Mouse (Mus musculus): ENCODE measurements around the gene Gm49486. TPM values are rescaled to one million over a fixed set of nuclear protein-coding genes. Genes with fewer than 3 reads are reported as not detected.

Gene Gm49486
- total RNA-seq, 2 experiments from 2014 or later = 1.0 TPM

GRCm38 (mm10) chr15:79280850-79281249 lies 51.7 kb downstream of the Gm49486 start:
- Histone ChIP-seq H3K4me3 (no peak overlapping the region), H3K27ac (no peak overlapping the region)
- no peak; the same call in none of the 2 replicates for TF ChIP-seq CTCF (IDR thresholded peaks at IDR 0.05)
- no peak for DNase-seq (ENCODE audit: extremely low spot score in 1 of 2, low spot score in 2 of 2)
- intact Hi-C loops (cut with DNase I) = no loop called here

DNA sequence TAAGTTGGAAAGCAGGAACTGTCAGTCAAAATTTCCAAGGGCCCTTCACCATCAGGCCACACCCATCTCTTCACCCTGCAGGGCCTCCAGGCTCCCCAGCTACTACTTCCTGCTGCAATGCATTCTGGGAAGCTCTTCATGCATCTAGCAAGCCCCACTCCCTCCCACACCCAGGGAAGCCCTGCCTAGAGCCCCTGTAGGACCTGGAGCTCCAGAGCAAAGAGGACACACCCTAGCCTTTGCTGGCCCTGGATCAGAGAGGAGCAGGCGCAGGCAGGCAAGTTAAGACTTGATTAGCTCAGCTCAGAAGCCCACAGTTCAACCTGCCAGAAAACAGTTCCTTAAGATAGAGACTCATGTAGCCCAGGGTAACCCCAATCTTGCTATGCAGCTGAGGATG lies 52.2 kb downstream of the Gm49486 start:
- intact Hi-C loops (cut with DNase I) = no loop called here
- Histone ChIP-seq H3K4me3 (no peak overlapping the region), H3K27ac (no peak overlapping the region)
- no peak for DNase-seq (ENCODE audit: extremely low spot score in 1 of 2, low spot score in 2 of 2)
- TF ChIP-seq CTCF (IDR thresholded peaks at IDR 0.05) = no peak

GRCm38 (mm10) chr15:79282434-79282833 lies 53.2 kb downstream of the Gm49486 start:
- H3K4me3 ChIP-seq = no peak overlapping the region
- intact Hi-C loops (cut with DNase I) = no loop called here
- no peak for TF ChIP-seq CTCF (IDR thresholded peaks at IDR 0.05)
- H3K27ac ChIP-seq = no peak overlapping the region
- DNase-seq (ENCODE audit: extremely low spot score in 1 of 2, low spot score in 2 of 2) = no peak

GRCm38 (mm10) chr15:79283371-79283770 lies 54.2 kb downstream of the Gm49486 start:
- intact Hi-C loops (cut with DNase I) = no loop called here
- Histone ChIP-seq H3K4me3 (no peak overlapping the region), H3K27ac (no peak overlapping the region)
- no peak for DNase-seq (ENCODE audit: extremely low spot score in 1 of 2, low spot score in 2 of 2)
- no peak for TF ChIP-seq CTCF (IDR thresholded peaks at IDR 0.05)

- intact Hi-C loops (cut with DNase I) = no loop called here
- TF ChIP-seq CTCF (IDR thresholded peaks at IDR 0.05) = no peak
- no peak within 1 kb of the TSS for H3K27ac ChIP-seq
- H3K4me3 ChIP-seq = no peak within 1 kb of the TSS
- no peak for DNase-seq (ENCODE audit: extremely low spot score in 1 of 2, low spot score in 2 of 2)
These were observed 56.2 kb downstream of the Gm49486 start, which contains the start of gene Baiap2l2 for GRCm38 (mm10) chr15:79285399-79285798. Gene Baiap2l2, minus strand, starts transcription at chr15:79285537.

- TF ChIP-seq CTCF (IDR thresholded peaks at IDR 0.05) = no peak
- intact Hi-C loops (cut with DNase I) = no loop called here
- no peak overlapping the region for H3K27ac ChIP-seq
- H3K4me3 ChIP-seq = no peak overlapping the region
- no peak for DNase-seq (ENCODE audit: extremely low spot score in 1 of 2, low spot score in 2 of 2)
These were observed 57.0 kb downstream of the Gm49486 start for GRCm38 (mm10) chr15:79286141-79286540.

DNA sequence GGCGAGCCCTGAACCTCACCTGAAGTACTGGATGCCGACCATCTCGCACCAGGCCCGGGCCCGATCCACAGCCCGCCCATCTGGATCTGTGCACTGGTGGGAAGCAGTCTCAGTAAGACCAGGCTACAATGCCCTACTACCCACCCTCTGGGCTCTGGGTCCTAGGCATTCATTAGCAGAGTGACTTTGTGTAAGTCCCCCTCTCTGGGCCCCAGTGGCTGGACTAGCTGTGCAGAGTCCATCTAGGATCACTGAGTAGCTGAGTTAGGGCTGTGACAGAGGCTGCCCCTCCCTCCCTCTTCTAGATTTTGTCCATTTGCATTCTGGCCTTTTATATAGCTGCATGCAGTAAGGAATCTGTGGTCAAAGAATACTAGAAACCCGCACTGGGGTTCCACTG lies 57.9 kb downstream of the Gm49486 start:
- no peak overlapping the region for H3K27ac ChIP-seq
- DNase-seq (ENCODE audit: extremely low spot score in 1 of 2, low spot score in 2 of 2) = no peak
- TF ChIP-seq CTCF (IDR thresholded peaks at IDR 0.05) = no peak
- intact Hi-C loops (cut with DNase I) = no loop called here
- no peak overlapping the region for H3K4me3 ChIP-seq

- DNase-seq (ENCODE audit: extremely low spot score in 1 of 2, low spot score in 2 of 2) = no peak
- TF ChIP-seq CTCF (IDR thresholded peaks at IDR 0.05) = no peak
- H3K27ac ChIP-seq = no peak overlapping the region
- intact Hi-C loops (cut with DNase I) = no loop called here
- no peak overlapping the region for H3K4me3 ChIP-seq
These were observed 59.2 kb downstream of the Gm49486 start for GRCm38 (mm10) chr15:79288387-79288786.

DNA sequence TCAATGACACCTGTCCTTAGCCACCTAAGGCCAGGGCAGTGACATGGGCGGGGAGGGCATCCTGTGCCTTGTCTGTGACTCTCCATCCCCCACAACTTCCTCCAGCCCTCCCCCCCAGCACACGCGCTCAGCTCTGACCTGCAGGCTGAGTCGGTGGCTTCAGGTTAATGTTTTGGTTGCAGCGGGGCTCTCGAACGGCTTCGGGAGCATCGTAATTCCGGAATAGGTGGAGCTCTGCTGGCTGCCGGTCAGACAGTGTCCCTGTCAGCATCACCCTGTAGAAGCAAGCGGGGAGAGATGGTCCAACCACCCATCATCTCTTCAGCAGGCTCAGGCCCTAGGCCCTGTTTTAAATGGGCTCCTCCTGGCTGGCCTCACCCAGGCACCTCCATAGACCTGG lies 60.2 kb downstream of the Gm49486 start:
- no peak for TF ChIP-seq CTCF (IDR thresholded peaks at IDR 0.05)
- Histone ChIP-seq H3K27ac (no peak overlapping the region), H3K4me3 (no peak overlapping the region)
- intact Hi-C loops (cut with DNase I) = no loop called here
- no peak for DNase-seq (ENCODE audit: extremely low spot score in 1 of 2, low spot score in 2 of 2)

DNA sequence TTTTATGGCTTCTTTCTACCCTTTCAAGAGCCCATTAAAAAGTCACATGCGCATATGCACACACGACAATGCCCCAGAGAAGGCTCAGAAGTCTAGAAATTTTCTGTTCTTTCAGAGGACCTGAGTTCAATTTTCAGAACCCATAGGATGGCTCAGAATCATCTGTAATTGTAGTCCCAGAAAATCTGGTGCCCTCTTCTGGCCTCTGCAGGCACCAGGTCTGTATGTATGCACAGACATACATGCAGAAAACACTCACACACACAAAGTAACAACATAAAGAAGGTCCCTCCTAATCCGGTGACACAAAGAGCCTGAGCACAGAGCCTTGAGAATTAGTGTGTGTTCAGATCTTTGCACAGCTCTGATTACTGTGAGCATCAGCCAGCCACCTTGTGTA lies 61.1 kb downstream of the Gm49486 start:
- no peak overlapping the region for H3K27ac ChIP-seq
- DNase-seq (ENCODE audit: extremely low spot score in 1 of 2, low spot score in 2 of 2) = no peak
- intact Hi-C loops (cut with DNase I) = no loop called here
- peak; percentile 2; the same call in 1 of the 2 replicates for TF ChIP-seq CTCF (IDR thresholded peaks at IDR 0.05)
- no peak overlapping the region for H3K4me3 ChIP-seq

DNA sequence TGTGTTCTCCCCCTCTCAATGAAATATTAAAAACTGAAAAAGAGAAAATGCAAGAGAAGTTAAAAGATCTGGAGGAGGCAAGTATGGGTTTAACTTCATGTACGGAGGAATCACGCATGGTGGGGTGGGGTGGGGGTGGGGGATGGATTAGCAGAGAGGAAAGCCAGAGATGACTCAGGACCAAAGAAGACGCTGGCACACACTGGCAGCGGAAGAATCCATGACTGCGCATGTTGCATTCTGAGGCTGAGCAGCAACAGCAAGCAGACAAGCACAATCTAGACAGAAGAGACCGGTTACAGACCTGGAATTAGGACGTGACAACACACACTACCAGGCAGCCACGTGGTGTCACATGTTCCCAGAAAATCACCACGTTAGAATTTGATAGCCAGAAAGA lies 63.6 kb downstream of the Gm49486 start:
- no peak overlapping the region for H3K4me3 ChIP-seq
- no peak for DNase-seq (ENCODE audit: extremely low spot score in 1 of 2, low spot score in 2 of 2)
- TF ChIP-seq CTCF (IDR thresholded peaks at IDR 0.05) = no peak
- no peak overlapping the region for H3K27ac ChIP-seq
- intact Hi-C loops (cut with DNase I) = no loop called here

DNA sequence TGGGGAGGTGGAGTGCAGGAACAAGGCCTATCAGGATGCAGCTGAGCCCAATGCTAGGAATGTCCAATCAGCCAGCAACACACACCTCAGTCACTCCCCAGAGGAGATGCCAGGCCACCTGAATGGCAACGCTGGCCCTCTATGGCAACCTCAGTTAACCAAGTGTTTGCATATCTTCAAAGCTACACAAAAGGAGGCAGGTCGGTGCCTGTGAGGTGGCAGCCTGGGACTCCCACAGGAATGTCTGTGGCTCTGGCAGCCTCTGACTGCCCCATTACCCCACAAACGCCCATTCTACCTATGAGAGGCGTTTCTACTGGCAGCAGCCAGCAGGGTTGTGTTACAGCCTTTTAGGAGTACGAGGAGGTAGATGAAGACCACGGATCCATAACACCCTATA lies 69.4 kb downstream of the Gm49486 start:
- Histone ChIP-seq H3K27ac (no peak overlapping the region), H3K4me3 (no peak overlapping the region)
- intact Hi-C loops (cut with DNase I) = no loop called here
- DNase-seq (ENCODE audit: extremely low spot score in 1 of 2, low spot score in 2 of 2) = no peak
- TF ChIP-seq CTCF (IDR thresholded peaks at IDR 0.05) = no peak

DNA sequence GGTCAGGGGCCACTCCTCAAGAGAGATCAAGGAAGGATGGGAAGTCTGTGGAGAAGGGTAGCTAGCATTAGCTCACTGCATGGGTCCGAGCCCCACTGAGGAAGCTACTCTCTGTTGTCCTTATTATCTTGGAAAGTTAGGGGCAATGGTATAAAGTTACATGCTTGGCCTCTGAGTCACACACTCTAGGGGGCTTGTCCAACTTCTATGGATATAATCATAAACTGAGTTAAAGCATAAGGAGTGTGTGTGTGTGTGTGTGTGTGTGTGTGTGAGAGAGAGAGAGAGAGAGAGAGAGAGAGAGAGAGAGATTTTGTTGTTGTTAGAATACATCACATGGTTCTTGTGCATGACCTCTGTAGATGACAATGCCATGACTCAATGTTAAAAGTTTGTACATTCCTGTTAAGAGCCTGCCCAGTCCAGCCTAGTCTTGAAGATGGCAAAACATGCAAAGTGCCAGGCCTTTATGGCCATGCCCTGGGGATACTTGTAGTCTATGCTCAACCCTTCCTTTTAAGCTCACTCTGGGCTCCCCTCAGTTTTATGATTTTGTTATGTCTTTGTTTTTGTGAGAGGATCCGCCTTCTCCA lies 70.5 kb downstream of the Gm49486 start:
- no peak overlapping the region for H3K27ac ChIP-seq
- DNase-seq (ENCODE audit: extremely low spot score in 1 of 2, low spot score in 2 of 2) = no peak
- no peak overlapping the region for H3K4me3 ChIP-seq
- intact Hi-C loops (cut with DNase I) = no loop called here
- TF ChIP-seq CTCF (IDR thresholded peaks at IDR 0.05) = no peak

Measured in left cerebral cortex, adult 2 months (tissue).